Mouse (Mus musculus) cerebellum, adult 18-20 months (tissue): ENCODE results near the gene Myo10.

Experiments
- DNase-seq, 2 experiments: peaks; one replicate each; pipeline ENCODE4 v3.0.0; 2021

Myo10 gene

DNA sequence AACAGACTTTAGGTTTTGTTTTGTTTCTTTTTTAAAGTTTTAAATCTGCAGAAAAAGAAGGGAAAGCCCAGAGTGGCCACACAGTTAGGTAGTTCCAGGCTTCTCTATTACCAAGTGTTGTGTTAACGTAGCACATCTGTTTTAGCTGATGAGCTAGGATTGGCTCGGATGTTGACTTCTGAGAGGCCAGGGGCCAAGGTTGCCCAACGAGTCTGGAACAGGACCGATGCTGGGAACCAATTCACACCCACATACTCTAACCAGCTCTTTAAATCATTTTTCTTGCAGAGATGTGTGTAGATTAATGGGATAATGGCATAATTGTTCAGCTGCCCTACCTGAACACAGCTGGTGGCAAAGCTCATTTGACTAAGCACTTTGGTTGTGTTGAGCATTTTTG, 1.8 kb upstream of the Myo10 start:
- no peak for DNase-seq

DNA sequence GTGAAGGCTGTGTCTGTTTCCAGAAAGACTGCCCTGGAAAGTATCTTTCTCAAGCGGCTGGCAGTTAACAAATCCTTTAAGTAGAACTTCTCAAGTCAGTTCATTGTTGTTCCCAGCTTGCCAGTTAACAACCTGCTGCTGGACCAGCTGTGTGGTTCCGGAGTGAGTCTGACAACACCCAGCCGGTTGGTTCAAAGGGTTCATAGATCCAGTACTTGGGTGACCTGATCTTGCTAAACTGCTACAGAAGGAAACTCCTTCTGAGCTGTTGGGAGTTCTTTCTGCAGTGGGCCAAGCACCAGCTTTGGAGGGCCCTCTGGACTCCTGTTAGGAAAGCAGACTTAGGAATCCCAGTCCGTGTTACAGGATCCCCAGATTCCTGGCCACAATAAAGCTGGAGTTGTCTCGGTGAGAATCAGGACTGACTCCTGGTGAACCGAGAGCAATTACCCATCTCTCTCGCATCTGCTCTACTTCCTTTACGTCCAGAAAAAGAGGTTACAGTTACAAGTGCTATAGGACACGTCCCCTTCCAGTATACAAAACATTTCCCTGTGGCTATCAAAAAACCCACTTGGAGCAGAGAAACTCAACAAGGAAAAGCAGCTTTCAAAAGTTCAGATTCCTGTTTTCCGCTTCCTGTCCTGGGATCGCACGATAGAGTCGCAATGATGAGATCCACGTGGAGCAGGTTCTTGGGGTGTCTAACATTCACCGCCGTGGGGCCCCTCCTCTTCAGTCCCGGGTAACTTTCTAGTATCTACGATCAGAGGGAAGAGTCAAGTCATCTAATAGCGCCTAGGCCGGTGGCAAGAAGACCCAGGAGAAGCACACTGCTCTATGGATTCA, 750 bp upstream of the Myo10 start:
- no peak for DNase-seq

GRCm38 (mm10) chr15:25622867-25623471, 644 bp downstream of the Myo10 start:
- DNase-seq = peak; percentile 23 to 54

GRCm38 (mm10) chr15:25623556-25624180, 1.3 kb downstream of the Myo10 start:
- DNase-seq = no peak

GRCm38 (mm10) chr15:25624263-25624662, 1.9 kb downstream of the Myo10 start:
- DNase-seq = no peak

- no peak for DNase-seq
Observed at GRCm38 (mm10) chr15:25625471-25625870, 3.1 kb downstream of the Myo10 start.

DNA sequence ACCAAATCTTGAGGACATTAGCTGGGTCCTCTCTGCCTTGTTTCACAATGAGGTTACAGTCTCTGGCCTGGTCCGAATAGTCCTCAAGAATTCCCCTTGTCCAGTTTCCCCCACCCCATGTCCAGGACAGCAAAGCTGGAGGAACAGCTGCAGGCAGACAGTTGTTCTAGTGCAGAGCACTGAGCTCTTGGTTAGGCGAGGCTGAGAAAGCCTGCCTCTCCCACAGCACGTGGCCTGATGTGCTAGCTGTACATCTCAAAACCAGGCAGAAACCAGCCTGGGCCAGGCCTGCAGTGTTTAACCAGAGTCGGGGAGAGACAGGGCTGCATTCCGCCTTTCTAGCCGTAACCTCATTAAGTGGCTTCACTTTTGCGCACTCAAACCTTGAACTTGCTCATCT, 4.7 kb downstream of the Myo10 start:
- DNase-seq = no peak

DNA sequence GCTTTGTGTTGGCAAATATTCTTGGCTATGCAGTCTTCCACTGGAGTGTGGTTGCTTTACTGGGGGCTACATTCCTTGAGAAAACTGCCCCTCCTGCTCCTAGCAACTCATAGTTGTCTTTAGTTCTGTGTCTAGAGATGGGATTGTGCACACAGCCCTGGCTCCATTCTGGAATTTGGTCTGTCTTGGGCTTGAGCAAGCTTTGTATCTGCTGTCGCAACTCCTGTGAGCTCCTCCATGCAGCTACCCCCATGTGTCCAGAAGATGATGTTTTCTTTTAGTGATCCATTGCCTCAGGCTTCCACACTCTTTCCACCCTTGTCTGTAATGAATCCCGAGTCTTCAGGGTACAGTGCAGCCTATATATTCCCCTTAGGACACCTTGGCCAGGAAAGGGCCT, 5.9 kb downstream of the Myo10 start:
- no peak for DNase-seq

GRCm38 (mm10) chr15:25630716-25631115, 8.4 kb downstream of the Myo10 start:
- no peak for DNase-seq

- DNase-seq = no peak
Observed at GRCm38 (mm10) chr15:25631332-25631731, 9.0 kb downstream of the Myo10 start.

DNA sequence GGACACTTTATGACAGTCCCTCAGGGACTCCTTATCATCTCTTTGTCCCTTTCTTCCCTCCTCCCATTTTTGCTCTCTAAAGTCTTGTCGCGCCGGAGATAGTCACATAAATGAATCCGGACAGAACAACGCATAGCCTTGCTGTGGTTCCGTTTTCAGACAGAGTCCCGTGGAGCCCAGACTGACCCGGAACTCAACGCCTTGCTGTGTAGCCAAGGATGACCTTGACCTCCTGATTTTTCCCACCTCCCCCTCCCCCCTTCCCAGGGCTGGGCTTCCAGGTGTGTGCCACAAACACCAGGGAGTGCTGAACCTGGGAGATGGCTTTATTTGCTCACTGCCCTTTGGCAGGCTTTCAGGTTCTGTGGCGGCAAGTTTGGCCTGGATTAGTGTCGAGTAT, 10.6 kb downstream of the Myo10 start:
- DNase-seq = no peak

GRCm38 (mm10) chr15:25633674-25634340, 11.5 kb downstream of the Myo10 start:
- DNase-seq = peak in 1 of 2 experiments; percentile 10

DNA sequence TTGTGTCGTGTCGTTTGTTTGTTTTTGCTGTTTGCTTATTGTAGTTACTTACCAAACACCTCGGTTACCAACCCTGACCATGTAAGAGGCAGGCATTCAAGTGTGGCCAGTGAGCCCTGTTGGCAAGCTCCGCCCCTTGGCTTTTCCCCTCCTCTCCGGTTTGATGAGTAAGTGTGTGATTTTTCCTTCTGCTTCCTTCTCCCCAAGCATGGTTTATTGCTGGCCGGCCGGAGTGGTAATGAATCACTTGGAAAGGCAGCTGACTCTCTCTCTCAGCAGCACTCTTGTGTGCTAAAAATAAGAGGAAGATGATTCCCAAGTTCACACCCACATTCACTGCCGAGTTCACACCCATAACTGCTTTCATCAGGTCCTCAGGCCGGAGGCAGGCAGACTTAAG, 15.4 kb downstream of the Myo10 start:
- DNase-seq = no peak

DNA sequence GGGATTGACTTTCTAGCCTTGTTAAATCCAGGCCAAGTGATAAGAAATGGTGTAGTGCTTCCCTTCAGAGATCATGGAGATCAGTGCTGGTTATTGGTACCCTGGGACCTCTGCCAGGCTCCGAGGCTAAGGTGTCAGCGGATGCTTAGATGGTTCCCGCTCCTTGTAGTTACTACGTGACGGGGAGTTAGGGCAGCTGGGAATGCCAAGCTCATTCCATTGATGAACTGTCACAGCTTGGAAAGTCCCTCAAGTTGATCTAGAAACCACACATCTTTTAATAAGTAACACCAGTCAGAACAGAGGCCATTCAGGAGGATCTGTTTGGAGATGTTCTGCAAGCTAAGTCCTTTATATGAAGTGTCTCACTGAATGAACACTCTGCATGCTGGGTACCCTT, 16.9 kb downstream of the Myo10 start:
- DNase-seq = no peak

DNA sequence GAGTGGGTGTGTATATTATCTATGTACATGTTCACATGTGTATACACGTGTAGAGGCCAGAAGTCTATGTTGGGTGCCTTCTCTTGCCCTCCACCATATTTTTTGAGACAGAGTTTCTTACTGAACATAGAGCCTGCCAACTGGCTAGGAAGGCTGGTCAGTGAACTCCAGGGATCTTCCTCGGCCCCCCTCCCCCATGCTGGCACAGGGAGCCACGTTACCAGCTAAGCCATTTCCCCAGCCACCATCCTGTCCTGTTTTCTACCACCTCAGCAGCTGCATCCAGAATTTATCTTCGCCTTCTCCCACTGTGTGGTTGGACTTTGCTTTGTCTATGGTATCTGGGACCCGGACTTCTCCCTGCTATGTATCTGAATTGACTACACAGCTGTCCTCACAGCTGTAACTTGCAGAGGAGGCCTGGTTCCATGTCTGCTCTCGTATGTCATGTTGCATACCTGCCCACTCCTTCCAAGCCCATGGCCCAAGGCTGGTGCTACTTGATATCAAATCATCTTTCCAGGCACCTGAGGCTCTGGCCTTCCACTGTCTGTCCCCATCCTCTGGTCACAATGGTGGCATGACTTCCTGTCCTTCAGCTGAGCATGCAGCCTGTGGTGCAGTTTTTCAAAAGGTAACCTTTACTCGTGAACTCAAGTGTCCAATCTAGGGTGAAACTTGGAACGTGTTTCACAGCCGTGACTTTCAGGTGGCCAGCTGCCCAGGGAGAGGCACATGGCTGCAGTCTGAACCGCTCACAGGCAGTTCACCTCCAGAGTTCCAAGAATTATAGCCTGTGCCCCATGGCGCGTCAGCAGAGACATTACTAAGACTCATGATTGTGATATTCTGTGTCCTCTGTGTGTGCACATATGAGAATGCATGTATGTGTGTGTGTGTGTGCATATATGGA, 18.8 kb downstream of the Myo10 start:
- DNase-seq = no peak

- DNase-seq = no peak
Observed at GRCm38 (mm10) chr15:25642214-25643058, 20.1 kb downstream of the Myo10 start.

DNA sequence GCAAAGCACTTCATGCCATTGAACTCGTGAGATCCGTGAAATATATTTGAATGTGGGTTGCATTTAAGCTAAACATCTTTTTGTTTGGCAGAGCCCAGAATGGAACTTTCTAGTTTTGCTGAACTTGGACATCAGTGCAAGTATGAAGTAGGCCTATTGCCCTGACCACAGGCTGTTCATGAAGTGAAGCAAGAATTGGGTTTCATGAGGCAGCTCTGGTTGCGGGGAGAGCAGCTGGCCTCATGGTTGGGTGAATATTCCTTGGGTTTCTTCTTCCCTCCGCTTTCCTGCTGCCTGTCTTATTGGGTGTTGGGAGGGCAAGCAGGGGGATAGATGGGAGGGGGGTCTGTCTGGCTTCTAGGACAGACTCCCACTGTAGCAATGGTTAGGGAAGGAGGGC, 23.5 kb downstream of the Myo10 start:
- DNase-seq = no peak

GRCm38 (mm10) chr15:25648287-25648686, 26.0 kb downstream of the Myo10 start:
- DNase-seq = no peak

DNA sequence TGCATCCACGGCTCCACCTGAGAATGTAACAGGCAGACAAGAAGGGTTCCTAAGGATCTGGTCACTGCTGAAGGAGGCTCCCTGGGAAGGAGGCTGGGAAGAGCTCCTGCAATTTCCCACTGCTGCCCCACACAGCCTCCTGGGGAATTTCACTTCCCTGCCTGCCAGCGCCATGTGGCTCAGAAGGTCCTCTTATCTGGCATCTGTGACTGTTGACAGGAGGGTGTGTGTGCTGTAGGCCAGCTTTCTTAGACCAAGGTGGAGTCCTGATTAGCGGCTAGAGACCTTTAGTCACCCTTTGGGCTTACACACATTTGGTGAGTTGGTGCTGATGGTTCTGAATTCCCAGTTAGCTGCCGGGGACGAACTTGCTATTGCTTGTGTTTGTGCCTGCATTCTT, 28.0 kb downstream of the Myo10 start:
- no peak for DNase-seq

DNA sequence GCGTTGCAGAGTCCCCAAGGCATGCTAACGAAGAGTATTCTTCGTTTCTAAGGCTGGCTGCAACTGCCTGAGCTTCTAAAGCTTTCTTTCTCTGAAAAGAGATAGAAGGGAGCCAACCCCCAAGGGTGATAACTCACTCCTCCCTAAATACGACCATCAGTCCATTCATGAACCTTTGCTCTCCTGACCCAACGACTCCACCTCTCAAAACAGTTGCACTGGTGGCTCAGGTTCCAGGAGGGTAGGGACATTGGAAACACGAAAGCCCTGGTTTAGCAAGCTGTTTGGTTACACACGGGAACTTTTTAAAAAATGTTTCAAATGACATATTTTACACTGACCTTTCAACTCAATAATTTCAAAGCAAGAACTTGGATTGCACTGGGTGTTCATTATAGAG, 29.5 kb downstream of the Myo10 start:
- no peak for DNase-seq

- DNase-seq = no peak
Observed at GRCm38 (mm10) chr15:25652368-25652767, 30.0 kb downstream of the Myo10 start.

DNA sequence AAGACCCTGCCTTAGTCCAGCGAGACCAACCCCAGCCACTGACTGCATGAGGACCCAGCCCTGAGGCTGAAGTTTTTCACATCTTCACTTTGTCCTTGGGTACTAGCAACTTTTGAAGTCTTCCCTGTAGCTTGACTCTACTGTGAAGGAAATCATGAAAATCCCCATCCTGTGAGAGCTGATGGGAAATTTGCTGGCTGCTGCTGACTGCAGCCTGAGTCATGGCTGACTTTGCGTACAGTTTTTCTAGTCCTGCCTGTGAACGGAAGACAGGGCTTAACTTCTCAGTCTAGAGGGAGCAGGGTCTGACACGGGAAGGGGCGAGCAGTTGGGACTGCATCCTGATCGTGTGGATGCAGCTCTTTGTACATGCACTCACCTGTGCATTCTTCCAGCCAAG, 30.6 kb downstream of the Myo10 start:
- no peak for DNase-seq
